Mouse (Mus musculus) CH12F3 (cell line): Measurements from ENCODE around the gene Pdcd6.

Source experiments
- in situ Hi-C: fragments of 300-500 bp; cut with MboI; formaldehyde crosslinking; loops from 2 replicates; pipeline ENCODE4 v1.14.3; 2020; ENCODE audit warnings: low sequenced_read_pairs

The Pdcd6 gene

DNA sequence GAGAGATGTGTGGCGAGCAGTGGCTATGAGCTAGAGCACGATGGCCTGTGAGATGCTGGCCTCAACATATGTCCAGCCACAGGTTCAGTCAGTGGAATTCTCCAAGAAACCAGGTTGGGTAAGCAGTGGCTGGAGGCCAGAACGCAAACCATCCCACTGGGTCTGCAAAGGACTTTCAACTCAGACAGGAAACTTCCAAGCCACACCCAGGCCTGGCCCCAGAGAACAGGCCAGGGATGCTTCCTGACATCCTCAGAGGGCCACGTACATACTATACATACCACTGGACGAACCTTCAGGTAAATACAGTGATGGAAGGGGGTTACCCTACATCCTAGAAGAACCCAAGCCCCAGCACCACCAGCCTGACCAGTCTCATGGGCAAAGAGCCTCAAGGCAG is 27.7 kb downstream of the Pdcd6 start:
- in situ Hi-C loops: loop anchor here (25.0 kb wide), 1 partner anchor 327 kb away; the partner anchor contains the start of gene Zdhhc11

DNA sequence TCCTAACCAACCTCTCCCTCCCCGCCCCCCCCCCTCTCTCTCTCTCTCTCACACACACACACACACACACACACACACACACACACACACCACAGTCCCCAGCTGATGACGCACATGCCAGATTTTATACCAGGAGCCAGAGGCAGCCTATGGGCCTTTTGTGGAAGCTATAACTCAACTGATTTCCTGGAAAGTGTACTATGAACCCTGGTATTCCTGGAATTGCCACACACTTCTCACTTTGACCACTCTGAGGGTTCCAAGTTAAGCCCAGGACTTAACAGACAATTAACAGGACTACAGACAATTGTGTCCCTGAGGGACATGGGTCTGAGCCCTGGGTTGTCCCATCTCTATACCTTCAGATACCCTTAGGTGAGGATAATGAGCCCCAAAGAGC is 35.1 kb downstream of the Pdcd6 start:
- in situ Hi-C loops: loop anchor here (25.0 kb wide), 1 partner anchor 320 kb away; the partner anchor contains the start of gene Zdhhc11

DNA sequence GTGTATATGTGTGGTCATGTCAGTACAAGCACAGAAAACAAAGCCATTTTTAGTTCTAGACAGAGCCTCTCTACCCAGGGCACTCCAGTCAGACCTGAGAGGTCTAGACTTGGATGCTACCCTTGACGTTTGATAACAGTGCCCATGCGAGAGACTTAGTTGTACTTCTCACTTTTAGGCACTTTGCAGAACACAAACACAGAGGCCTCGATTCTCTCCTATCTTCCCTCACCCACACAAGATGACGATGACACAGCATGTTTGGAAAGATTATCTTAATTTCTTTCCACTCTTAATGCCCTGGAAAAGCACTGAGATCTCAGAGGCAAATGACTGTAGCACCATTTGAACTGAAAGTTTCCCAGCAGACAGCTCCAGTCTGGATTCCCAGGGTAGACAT is 41.7 kb downstream of the Pdcd6 start:
- in situ Hi-C loops: loop anchor here (25.0 kb wide), 1 partner anchor 313 kb away; the partner anchor contains the start of gene Zdhhc11

DNA sequence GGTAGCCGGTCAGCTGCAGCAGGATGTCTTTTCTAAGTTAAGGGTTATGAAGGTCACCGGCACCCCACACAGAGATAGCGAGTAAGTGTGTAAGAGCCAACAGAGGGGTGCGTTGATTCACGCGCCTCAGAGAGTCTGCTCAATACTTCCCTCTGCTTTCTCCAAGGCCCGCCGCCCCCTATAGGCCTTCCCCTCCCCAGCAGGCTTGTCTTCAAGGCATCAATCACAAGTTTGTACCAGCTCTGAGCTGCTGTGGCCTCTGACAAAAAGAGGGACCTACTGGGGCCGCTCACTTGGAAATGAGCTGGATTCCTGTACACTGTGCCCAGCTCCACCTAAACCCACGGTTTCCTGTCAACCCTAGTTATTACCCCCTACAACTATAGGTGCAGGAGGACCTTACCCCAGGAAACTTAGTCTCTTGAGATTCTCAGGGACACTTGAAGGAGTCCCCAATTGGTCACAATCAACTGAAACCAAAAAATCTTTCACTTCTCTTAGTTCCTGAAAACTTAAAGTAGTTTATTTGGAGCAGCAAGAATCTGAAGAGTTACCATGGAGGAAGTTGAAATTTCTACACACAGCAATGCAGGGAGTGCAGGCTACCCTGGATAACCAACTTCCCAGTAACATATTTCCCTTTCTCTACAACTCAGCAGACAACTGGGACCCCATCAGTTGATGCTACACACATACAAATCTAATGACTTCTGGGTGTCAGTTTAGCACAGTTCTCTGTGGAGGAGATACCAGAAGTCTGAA is 57.0 kb downstream of the Pdcd6 start:
- in situ Hi-C loops: no loop called here

DNA sequence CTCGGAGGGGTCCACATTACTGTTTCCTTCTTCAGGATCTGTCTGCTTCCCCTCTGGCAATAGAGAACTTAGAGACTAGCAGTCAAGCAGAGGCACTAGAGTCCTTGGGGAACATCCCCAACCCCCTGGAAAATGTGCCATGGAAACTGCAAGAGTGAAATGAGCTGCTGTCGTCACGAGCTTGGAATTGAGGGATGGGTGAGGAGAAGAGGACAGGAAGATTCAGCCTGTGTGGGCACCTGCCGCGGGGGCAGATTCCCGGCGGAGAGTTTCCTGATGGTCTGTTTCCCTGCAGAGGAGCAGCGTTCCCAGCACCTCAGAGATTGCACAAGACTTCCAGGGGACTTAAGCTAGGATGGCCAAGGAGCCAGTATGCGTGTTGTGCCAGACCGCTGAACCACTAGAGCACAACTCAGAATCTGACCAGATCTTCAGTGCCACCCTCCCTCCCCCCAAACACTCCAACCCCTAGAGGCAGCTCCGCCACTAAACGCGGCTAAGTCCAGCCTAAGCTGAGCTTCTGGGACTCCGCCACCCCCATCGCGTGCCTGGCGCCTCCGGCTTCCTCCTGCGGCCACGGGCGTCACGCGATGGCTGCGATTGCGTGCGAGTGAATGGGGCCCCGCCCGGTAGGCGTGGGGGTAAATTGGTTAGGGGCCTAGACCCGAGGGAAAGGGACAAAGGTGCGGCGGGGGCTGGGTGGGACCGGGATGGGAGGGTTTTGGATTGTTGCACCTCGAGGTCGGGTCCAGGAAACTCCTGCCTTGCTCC is 57.7 kb downstream of the Pdcd6 start:
- in situ Hi-C loops: no loop called here
